Mouse (Mus musculus) heart, adult 11 months (tissue): ENCODE data around the gene Chrng.

Experiments
- DNase-seq: peaks from one replicate; pipeline ENCODE4 v3.0.0; 2022

The Chrng gene

GRCm38 (mm10) chr1:87200811-87201210 lies 3.6 kb upstream of the Chrng start:
- DNase-seq, result no peak

- no peak for DNase-seq
Observed at GRCm38 (mm10) chr1:87201848-87202247, 2.6 kb upstream of the Chrng start.

DNA sequence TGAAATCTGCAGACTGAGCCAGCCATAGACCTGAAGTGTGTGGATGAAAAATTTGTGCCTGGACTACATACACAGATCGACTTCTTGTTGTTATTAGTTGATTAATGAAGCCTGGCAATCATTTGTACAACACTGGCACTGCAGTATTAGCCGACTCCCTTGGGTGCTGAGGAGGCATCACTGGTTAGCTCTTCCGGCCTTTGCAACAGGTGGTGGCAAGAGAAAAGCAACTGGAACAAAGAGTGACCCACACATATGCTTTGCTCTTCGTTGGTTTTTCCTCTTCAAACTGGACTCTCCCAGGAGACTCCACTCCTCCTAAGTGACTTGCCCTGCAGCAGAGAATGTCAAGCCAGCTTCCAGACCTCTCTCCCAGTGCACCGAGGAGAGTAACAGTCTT lies 678 bp upstream of the Chrng start:
- no peak for DNase-seq

DNA sequence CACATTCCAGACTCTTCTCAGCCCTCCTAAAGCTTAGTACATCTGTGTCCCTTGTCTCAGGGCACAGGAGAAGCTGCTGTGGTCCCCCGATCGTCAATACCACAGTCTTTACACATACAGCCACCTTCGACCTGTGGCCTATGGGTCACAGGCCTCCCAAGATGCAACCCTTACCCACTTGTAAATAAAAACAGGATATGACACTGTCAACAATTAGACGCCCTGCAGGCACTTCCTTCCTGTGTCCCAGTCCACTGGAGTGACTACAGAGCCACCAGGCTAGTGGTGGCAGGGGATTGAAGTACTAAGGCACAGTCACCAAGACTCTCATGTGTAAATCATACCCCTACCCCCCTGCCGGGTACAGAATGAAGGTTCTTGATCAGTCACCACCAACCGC lies 581 bp downstream of the Chrng start:
- DNase-seq, result no peak

DNA sequence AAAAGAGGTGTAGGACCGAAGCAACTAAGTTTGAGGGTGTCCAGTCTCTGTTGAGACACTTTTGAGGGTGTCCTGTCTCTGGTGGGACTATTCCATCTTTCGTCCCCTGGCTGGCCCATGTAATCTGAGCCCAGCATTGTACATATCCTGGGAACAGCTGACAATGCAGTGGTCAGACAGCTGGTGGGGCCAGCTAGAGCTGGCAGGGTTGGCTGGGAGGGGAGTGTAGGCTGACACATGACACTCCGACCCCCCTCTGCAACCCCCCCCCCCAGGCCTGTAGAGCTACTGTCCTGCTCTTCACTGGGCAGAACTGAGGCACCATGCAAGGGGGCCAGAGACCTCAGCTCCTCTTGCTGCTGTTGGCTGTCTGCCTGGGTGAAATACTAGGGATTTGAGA lies 1.0 kb downstream of the Chrng start:
- no peak for DNase-seq

DNA sequence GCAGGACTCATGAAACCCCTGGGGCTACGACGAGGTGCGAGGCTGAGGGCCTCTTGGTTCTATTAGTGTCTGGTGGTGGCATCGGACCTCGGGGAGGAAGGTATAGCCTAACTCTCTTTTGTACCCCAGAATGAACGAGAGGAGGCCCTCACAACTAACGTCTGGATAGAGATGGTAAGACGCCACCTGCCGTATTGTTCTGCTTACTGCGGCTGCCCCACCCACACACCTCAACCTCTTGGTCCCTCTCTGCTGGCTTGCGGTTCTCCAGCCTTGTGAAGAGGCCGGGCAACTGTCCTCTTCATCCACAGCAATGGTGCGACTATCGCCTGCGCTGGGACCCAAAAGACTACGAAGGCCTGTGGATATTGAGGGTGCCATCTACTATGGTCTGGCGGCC lies 1.9 kb downstream of the Chrng start:
- no peak for DNase-seq

GRCm38 (mm10) chr1:87211431-87211830 lies 7.0 kb downstream of the Chrng start:
- no peak for DNase-seq

DNA sequence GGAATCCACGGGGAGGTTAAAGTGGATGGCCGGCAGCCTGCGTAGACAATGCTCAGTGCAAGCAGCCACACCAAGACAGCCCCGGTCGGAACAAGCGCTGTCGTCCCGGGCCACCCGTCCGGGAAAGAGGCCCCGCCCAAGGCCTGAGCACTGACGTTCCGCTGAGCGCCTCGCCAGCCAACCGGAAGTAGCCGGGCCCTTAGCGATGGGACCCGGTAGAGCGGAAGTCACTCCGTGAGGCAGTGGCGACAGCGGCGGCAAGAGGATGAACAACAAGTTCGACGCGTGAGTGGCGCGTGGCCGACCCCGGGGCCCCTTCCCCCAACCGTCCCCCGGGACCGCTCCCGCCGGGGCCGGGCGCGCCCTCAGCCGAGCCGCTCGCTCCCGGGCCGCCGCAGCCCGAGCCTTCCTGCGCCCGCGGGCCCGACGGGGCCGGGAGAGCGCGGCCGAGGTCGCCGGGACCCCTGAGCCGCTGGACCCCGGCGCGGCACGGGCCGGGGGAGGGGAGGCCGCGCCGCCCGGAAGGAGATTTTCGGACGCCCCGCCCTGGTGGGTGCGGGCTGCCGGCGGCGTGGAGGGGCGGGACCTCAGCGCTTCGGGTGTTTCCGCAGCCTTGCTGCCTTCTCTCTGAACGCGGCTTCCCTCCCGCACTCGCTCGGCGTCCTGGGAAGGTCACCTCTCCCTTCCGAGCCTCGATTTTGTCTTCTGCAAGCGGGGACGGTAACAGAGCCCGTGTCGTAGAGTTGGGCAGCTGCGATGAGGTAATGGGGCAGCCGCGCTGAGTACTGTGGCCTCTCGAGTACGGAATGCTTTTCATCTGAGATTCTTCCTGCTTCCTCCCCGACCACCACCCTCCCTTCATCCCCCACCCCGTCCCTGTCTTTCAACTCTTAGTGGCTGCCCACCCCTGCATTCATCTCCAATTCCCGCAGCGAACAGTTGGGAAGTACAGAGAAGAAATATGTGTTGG lies 9.6 kb downstream of the Chrng start, which contains the start of gene Eif4e2:
Gene Eif4e2 (plus strand): TSS at position 180 of the 970 bp plus-strand sequence.
- peak; percentile 99 for DNase-seq

DNA sequence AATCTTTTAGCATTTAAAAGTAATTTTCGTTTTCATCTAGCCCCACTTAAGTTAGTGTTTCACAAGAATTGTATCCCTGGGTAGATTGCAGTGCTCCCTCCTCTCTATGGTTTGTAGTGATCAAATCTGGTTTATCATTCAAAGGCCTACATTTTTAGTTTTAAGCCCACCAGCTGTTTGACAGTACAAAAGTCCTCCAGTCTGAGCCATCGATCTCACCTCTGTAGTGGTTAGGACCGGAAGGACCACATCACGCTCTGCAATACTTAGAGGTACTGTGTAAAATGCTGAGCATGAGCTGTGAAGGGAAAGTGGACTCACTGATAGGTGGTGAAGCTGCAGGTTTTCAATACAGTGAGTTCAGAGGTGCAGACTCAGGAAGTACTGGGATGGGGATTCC lies 10.3 kb downstream of the Chrng start:
- no peak for DNase-seq

DNA sequence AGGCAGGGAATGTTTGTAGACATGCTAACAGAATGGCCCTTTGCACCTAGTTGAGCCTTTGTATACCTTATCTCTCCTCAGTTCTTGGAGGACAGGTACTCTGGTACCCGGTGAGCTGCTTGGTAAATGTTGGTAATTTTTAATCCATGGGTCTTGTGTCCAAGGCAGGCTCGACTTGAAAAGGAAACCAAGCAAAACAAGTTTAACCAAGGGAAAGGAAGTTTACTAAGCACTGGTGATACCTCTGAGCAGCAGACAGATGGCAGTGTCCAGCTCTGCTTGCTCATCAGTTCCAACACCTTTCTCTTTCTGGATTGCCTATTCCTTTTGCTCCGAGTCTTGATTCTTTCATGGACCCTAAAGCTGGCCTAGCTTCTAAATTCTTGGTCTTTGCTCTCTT lies 13.5 kb downstream of the Chrng start:
- no peak for DNase-seq

DNA sequence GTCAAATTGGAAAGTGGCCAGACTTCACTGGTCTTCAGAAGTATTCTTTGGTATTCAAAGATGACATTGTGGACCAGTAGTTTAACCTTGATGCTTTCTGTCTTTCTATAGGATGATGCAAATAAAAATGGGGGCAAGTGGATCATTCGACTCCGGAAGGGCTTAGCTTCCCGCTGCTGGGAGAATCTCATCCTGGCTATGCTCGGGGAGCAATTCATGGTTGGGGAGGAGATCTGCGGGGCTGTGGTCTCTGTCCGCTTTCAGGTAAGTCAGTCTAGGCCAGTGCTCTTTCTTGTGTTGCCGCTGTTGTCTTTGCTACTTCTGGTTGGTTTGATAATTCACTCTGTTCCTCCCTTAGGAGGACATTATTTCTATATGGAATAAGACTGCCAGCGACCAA lies 21.3 kb downstream of the Chrng start:
- no peak for DNase-seq

GRCm38 (mm10) chr1:87226409-87227159 lies 22.1 kb downstream of the Chrng start:
- DNase-seq, result no peak

DNA sequence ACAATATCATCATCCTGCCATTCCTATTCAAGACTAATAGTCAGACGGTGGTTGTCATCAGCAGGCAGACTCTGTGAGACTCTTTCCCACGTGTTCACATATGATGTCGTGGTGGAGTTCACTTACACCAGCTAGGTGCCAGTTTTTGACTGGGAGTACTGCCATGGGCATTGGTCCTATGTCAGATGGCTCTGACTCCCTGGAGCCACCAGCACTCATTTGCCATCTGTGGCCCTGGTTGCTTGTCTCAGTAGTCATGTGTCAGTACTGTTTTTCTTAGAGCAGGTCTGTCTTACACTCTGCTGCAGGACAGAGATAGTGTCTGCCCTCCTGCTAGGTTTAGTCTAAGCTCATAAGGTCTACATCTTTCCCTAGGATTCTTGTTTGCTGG lies 22.7 kb downstream of the Chrng start:
- DNase-seq, result peak; percentile 93

DNA sequence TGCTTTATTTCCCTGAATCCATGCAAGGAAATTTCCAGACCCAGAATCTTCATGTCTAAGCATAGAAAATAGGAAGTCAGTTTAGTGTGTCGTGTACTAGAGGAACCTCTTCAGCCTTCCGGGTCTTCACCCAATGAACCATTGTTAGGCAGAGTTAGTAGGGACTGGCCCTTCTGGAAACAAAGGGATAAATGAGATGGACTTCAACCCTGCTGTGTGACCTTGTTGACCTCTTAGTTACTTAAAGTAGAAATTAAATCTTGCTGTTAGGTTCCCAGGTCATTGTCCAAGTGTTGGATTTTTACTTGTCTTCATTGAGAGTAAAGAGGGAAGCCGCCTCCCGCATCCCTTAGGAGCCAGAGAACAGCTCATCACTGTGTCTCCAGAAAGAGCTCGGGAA lies 26.1 kb downstream of the Chrng start:
- no peak for DNase-seq

- no peak for DNase-seq
Observed at GRCm38 (mm10) chr1:87232197-87232596, 27.7 kb downstream of the Chrng start.

- DNase-seq, result peak; percentile 74
Observed at GRCm38 (mm10) chr1:87239056-87239455, 34.6 kb downstream of the Chrng start.

DNA sequence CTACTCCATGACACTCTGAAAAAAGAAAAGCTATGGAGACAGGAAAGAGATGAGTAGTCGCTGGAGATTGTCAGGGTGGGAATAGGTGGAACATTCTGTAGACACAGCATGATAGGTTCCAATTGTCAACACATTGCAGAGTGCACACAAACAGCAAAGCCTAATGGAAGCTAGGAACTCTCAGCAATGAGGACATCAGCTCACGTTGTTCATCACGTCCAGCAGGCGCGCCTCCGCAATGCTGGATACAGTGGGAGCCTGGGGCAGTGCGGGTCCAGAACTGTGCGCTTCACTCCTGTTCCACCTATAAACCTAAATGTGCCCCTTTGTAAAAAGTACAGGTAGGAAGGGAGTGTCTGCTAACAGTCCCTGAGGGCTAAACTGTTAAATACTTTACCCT lies 38.6 kb downstream of the Chrng start:
- peak; percentile 59 for DNase-seq

DNA sequence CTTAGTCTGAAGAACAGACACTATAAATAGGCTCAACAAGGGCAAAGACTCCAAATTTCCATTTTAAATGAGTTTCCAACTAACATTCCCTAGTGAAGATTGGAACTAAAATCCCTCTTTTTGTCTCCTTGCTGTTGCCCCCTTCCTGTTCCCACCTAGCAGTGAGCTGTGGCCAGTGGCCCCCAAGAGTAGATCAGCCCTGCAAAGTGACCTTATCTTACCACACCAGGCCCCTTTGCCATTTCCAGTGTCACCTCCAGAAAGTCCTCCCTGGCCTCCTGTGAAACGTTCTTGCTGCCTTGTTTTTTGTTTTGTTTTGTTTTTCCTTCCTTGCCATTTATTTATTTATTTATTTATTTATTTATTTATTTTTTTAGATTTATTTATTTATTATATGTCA lies 41.0 kb downstream of the Chrng start:
- no peak for DNase-seq

DNA sequence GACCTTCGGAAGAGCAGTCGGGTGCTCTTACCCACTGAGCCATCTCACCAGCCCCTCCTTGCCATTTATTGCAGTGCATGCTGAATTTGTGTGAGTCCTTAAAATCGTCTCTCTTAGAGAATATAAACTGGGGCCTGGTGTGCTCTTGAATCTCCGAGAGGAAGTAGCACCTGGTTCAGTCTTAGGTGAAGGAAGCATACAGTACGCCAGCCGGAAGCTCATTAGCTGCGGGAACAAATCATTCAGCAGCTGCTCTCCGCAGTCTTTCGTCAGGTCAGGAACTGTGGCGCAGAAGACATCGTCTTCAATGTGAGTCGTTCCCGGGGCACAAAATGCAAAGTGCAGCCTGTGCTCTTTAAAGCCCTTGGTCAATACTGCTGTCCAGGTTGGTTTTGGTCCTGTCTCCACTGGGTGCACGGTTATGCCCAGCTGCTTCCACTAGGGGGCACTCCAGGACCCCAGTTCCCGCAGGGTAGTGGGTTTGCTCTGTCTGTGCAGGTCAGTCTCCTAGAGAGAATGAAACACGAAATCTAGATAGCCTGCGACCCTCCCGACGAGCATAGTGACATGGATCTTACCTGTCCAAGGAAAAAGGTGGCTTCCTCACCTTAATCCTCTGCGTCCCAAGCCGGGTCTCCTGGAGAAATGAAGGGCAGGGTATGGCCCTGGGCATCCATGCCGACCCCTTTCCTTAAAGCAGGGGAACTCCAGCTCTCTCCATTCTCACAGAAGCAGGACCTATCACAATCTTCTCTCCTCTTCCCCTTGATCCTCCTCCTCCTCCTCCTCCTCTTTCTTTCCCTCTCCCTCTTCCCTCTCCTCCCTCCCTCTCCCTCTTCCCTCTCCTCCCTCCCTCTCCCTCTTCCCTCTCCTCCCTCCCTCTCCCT lies 41.7 kb downstream of the Chrng start:
- peak; percentile 94 for DNase-seq

GRCm38 (mm10) chr1:87252040-87252609 lies 47.7 kb downstream of the Chrng start:
- DNase-seq, result no peak

- no peak for DNase-seq
Observed at GRCm38 (mm10) chr1:87255173-87255572, 50.7 kb downstream of the Chrng start.

DNA sequence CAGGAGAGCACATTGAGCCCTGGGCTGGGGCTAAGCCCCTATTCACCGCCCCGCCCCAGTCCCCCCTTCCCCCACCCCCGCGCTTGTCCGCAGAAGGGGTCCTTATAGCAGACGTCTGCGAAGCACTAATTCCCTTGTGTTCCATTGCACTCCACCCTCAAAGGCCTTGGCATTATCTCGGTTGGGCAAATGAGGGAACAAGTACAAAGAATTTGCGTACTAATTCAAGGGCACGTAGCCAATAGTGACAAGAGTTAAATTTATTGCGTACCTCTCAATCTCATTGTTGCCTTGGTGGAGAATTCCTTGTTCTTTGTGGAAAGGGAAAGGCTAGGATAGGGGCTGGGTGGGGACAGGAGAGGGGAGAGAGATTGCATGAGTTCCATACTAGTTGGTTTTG lies 53.2 kb downstream of the Chrng start:
- no peak for DNase-seq

DNA sequence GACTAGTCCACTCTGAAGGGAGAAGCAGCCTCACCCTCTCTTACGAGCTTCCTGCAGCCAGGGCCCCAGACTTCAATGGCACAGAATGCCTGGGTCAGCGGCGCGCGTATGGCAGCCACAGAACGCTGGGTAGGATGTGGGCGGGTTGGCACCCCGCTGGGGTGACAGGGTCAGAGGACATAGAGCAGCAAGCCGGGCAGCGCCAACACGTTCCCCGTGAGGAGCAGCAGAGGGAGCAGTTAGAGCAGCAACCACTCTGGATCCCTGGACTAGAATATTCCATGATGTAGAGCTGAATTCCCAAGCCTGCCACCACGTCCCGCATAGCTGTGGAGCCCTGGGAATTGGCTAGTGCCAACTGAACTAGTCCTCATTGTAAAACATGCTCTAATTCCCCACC lies 54.0 kb downstream of the Chrng start:
- DNase-seq, result peak; percentile 90
